Mouse (Mus musculus) retina, postnatal 1 day (tissue): ENCODE results near the gene Ddx39b.

Source experiments
- DNase-seq: peaks from one replicate; pipeline ENCODE4 v3.0.0-alpha.2; 2012

The Ddx39b gene

DNA sequence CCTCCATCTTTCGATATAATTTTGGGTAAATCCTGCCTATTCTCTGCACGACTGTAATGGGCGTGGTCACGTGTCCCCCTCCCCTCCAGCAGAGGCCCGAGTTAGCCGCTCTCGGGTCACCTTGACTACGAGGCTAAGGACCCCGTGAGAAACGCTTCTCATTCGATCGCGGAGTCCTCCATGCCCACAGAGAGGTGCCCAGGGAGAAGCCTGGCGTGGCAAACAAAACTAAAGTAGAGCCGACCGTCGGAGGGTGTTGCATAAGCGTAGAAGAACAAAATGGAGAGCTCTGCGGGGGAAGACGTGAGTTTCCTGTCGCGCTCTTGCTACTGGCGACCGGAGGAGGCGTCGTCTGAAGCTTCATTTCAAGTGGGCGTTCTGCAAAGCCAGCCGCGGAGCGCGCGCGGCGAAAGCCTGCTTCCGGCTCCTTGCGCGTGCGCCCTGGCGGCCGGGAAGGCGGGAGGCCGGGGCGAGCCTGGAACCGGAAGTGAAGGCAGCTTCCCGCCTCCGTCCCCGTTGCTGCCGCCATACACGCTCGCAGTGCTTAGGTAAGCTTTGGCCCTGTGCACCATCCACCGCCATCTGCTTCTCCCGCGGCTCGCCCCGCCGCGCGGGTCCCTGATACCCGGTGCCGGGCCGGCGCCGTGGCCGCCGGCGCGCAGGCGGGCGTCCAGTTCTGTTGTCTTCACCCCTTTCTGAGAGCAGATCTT, at the start of gene Ddx39b:
TSS of gene Ddx39b (plus strand) at position 442 of the 710 bp plus-strand sequence.
- peak; percentile 98 for DNase-seq

DNA sequence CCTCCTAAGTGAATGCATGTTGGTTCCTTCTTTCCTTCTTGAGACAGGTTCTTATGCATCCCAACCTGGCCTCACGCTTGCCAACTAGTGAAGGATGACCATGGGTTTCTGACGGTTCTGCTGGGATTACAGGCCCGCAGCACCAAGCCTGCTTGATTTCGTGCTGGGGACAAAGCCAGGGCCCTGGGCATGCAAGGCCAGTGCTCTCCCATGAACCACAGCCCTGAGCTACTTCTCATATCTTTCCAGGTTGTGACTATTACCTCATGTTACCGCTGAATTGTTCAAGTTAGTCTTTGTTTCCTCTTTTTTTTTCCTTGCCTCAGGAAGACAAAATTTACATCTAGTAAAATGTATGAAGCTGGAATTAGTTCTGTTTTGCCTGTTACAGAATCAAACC, 48.6 kb upstream of the Ddx39b start:
- DNase-seq = no peak

DNA sequence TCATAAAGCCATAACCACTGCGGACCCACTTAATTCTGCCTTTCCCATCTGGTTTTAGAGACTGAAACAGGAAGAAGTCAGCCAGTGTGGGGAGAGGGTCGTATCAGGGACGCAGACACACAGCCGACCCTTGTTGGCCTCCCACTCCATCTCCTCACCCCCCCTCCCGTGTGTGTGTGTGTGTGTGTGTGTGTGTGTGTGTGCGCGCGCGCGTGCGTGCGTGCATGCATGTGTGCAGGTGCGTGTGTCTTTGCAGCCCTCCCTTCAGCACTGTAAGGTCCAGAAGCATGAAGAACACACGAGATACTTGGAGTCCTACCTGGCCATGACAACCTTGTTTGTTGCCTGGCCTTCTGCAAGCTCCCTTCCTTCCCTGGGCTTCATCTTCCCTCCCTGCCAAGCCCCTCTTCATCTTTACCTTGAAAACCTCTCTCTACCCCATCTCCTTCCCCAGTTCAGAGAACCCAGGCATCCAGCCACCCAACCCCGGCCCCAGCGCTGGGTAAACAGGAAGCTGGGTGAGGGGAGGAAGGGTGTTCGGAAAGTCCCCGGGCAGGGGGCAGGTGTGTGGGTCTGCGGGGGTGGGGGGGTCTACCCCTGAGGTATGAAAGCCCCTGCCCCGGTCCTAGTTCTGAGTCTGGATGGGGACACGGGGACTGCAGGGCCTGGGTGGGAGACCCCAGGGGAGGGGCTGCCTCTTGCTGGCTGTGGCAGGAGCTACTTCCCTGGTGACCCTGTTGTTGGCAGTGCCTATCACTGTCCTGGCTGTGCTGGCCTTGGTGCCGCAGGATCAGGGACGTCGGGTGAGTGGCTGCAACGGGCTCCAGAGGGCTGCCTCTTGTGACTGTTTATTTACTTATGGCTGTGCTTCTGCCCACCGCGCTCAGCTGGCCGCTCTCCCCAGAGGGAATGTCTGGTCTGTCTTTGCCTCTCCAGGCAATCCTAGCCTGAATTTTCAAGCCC, 47.4 kb upstream of the Ddx39b start, which contains the start of gene Ltb:
TSS of gene Ltb (plus strand) at position 559 of the 963 bp plus-strand sequence.
- DNase-seq = no peak

DNA sequence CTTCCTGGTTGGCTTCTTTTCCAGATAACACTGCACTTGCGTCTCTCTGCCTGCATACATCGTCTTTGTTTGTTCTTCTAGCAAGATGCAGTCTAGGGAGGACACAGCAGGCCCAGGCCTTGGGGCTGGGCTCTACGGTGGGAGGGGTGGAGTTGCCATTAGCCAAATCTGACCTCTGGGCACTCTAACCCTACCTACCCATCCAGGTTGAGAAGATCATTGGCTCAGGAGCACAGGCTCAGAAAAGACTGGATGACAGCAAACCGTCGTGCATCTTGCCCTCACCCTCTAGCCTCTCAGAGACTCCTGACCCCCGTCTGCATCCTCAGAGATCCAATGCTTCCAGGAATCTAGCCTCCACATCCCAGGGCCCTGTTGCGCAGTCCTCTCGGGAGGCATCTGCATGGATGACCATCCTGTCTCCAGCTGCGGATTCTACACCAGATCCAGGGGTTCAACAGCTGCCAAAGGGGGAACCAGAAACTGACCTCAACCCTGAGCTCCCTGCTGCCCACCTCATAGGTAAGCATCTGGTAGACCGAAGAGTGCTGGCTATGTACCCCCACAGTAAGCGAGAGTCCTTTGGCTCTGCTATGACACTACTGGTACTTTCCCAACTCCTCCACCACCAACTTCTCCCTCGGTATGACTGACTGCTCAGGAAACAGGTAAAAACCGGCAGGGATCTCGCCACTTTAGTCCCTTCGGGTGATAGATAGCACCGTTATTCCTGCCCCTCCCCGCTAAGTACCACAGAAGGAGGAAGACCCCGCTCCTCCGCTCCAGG, 46.5 kb upstream of the Ddx39b start:
- DNase-seq = no peak

DNA sequence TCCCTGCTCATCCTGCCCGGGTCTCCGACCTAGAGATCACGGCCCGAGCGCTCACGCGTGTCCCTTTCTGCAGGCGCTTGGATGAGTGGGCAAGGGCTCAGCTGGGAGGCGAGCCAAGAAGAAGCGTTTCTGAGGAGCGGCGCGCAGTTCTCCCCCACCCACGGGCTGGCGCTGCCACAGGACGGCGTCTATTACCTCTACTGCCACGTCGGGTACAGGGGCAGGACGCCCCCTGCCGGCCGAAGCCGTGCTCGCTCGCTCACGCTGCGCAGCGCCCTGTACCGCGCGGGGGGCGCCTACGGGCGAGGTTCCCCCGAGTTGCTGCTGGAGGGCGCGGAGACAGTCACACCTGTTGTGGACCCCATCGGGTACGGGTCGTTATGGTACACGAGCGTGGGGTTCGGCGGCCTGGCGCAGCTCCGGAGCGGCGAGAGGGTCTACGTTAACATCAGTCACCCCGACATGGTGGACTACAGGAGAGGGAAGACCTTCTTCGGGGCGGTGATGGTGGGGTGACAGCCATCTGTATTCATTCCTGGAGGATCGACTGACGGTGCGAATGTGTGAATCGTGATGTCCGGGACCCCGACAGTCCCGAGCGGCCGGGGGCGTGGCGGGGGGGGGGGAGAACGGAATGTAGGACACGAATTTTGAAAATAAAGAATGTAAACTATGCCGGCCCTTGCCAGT, 45.8 kb upstream of the Ddx39b start:
- DNase-seq = peak; percentile 88

DNA sequence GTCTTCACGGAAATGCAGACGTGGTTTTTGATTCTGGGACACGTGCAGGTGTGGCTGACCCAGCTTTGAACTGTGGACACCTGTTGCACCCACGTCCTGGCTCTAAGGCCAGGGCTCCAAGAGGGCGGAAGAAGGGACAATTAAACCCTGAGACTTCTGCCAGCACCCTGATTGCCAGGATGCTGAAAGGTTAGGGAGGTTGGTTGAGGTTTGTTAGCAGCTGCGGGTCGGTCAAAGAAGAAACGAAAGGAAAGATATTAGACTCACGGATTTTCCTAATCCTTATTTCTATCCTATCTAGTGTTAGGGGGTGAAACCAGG, 45.3 kb upstream of the Ddx39b start:
- no peak for DNase-seq

DNA sequence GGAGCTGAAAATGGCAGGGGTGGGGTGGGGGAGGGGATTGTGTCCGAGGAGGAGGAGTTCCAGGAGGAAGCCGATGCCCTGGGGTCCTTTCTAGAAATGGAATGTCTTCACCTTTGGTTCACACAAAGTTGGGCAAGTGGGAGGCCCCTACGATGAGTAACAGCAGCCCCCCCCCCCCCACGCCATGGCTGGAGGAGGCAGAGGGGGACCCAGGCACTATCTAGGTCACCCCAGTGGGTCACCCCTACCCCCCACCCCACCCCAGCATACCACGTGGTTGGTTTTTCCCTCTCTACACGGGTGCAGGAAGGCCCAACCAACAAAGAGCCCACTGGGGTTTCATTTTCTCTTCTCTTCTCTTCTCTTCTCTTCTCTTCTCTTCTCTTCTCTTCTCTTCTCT, 44.4 kb upstream of the Ddx39b start:
- no peak for DNase-seq

DNA sequence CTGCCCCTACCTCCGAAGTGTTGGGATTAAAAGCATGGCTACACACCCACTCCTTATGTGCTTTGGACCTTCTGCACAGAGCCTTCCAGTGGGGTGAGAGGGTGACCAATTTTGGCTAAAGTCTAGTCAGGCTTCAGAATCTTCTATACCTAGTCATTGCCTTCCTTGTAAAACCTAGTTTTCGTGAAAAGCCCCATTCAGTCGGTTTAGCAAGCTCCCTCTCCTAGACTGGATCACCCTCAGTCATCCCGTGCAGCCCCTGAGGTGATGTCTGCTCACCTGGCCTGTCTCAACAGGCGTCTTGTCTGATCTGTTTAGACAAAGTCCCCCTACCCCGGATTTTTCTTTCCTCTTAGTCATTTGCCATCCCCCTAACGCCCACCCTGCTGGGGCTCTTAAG, 43.5 kb upstream of the Ddx39b start:
- no peak for DNase-seq

DNA sequence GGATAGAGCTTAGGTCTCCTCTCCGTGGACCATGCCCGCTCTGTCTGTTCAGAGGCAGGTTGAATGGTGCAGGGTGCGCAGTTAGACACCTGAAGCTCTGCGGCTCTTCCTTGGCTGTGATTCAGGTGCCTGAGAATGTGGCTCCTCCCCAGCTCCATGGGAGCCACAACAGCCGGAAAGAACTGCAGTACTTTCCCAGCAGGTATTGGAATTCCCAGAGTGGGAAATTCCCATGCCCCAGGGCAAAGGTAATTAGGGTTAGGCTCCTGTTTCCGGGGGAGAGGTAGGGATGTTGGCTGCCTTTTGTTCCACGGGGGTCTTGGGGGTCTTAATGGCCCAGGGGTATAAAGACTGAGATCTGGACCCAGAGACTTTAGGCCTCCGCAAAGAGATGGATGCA, 42.6 kb upstream of the Ddx39b start:
- no peak for DNase-seq

DNA sequence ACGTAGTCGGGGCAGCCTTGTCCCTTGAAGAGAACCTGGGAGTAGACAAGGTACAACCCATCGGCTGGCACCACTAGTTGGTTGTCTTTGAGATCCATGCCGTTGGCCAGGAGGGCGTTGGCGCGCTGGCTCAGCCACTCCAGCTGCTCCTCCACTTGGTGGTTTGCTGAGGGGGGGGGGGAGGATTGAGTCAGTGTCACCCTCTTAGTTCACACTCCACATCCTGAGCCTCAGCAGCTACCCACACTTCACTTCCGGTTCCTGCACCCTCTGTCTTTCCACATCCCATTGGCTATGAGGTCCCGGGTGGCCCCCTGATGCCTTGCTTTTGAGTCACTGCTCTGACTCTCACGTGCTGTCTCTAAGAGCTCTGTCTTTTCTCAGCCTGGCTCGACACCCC, 41.1 kb upstream of the Ddx39b start:
- no peak for DNase-seq

DNA sequence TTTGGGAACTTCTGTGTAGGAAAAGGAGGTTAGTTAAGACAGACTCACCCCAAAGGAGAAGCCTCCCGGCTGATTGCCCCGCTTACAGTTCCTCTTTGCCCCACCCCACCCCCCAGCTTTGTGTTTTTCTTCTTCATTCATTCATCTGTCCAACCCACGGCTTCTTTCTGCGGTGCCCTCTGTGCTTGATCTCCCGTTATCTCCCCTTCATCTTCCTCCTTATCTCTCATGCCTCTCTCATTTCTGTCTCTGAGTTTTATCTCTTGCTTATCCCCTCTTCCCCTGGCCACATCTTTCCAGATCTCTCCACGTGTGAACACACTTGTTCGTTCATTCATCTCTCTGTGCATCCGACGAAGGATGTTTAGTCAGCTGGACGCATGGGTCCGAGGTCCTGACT, 40.4 kb upstream of the Ddx39b start:
- no peak for DNase-seq

DNA sequence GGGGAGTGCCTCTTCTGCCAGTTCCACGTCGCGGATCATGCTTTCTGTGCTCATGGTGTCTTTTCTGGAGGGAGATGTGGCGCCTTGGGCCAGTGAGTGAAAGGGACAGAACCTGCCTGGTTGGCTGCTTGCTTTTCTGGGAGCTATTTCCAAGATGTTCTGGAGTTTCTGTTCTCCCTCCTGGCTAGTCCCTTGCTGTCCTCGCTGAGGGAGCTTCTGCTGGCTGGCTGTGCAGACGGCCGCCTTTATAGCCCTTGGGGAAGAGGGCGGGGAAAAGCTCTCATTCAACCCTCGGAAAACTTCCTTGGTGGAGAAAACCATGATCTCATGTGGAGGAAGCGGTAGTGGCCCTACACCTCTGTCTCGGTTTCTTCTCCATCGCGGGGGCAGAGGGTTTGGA, 39.8 kb upstream of the Ddx39b start, which contains the start of gene Tnf:
TSS of gene Tnf (minus strand) at position 221 of the 400 bp plus-strand sequence.
- no peak for DNase-seq

DNA sequence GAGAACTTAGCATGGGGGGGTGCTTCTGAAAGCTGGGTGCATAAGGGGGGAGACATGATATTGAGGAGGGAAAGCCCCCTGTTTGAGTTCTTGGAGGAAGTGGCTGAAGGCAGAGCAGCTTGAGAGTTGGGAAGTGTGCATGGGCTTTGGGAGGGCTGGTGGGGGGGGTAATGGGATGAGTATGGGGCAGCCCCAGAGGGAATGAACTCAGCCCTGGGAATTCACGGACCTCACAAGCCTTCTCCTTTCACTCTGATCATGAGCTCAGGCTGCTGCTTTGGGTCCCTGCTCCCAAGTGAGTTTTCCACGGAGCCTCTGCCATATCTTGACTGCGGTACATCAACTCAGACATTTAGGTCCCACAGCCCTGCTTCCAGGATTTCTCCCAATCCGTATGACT, 39.1 kb upstream of the Ddx39b start:
- no peak for DNase-seq

DNA sequence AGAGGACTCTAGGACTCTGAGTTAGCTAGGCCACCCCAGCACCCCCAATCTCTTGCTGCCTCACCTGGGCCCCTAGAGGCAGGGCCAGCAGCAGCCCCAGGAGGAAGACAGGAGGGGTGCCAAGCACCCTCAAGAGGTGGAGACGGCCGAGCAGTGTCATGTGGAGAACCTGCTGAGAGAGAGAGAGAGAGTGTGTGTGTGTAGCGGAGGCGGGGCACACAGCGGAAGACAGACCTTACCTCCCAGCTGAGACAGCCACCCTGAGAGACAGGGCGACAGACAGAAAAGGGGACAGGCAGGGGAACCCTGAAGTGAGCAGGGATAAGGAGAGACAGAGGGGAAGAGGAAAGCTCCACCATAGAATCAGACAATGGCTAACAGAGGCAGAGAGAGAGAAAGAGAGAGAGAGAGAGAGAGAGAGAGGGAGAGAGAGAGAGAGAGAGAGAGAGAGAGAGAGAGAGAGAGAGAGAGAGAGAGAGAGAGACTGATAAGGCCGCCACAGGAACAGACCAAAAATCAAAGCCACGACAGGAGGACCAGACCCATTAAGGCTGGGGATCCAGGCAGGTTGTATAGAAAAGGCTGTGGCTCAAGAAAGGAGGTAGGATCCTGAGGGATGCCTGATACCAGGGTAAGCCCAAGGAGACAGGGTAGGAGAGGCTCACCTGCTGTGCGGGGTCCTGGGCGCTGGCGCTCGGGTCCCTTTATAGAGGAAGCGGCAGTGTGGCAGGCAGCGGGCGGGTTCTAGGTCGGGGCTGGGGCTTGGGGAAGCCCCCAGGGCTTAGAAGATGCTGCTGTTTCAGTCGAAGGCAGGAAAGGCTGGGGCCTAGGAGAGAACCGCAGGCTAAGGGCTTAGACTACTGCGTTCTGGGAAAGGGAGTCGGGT, 36.8 kb upstream of the Ddx39b start, which contains the start of gene Lta:
TSS of gene Lta (minus strand) at position 858 of the 886 bp plus-strand sequence.
- no peak for DNase-seq

DNA sequence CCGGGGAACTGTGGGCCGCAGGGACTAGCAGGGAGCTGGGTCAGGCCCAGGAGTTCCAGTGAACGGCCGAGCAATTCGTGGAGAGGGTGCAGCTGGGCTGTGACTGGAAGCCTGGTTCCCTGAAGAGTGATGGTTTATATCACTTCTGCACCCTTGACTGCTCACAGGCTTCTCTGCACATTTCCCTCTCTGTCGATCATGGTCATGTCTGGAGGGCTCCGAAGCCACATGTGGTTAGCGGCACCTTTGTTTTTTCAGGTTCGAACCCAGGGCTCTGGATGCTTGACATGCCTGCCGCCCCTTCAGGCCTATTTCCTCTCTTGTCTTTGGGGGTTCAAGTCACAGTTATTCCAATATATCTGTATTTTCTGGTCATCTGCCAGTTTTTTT, 36.2 kb upstream of the Ddx39b start:
- no peak for DNase-seq

DNA sequence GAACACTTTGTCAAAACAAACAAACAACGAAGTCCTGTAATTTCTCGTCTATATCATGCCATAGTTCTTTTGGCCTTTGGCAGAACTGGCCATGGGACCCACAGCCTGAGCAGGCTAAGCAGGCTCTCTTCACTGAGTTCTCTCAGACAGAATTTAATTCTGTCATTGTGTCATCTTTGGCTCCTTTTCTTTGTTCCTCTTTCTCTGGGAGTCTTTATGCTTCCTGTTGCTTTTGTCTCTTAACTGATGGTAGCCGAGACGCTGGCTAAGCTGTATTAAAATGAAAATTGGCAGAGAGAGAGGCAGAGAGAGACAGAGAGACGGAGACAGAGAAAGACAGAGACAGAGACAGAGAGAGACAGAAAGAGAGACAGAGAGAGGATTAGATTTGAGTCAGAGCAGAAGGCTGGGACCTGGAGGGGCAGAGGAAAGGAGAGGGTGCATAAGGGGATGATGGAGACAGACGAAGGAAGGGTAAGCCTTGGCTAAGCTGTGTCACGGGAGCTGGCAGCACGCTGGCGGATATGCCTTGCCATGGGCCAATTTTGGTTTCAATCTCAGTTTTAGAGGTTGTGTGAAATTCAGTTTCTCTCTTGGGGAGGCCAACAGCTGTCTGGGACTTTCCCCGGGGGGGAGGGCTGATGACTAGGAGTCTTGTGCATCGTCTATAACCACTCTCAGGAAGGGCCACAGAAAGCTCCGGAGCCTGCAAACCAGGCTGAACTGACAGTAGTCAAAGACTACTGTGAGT, 31.6 kb upstream of the Ddx39b start:
- DNase-seq = no peak

DNA sequence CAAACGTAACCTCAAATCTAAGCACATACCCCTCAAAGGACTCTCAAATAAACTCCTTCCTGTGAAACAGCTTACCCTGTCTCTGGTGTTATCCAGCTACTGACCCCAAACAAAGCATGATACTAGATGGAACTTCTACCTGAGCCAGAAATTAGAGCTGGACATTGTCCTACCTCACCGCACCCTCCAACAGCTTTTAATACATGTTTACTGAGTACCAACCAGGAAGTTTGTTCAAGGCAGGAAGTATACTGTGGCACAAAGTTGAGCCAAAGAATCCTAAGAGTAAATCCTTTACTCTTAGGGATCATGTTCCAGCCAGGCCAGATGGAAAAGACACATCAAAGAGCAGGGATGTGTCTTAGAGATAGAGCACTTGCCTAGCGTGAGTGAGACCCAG, 31.0 kb upstream of the Ddx39b start:
- DNase-seq = no peak

DNA sequence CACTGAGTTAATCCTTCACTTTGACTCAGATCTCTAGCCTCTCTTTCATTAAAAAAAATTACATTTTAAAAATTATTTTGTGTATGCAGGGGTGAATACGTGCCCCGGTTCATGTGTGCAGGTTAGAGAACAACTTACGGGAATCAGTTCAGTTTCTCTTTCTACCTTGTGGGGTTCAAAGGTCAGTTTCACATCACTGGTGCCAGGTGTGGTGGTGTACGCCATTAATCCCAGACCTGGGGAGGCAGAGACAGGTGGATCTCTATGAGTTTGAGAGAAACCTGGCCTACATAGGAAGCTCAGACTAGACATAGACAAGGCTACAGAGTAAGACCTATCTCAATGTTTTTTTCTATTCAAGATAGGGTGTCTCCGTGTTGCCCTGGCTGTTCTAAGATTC, 28.5 kb upstream of the Ddx39b start:
- DNase-seq = no peak

DNA sequence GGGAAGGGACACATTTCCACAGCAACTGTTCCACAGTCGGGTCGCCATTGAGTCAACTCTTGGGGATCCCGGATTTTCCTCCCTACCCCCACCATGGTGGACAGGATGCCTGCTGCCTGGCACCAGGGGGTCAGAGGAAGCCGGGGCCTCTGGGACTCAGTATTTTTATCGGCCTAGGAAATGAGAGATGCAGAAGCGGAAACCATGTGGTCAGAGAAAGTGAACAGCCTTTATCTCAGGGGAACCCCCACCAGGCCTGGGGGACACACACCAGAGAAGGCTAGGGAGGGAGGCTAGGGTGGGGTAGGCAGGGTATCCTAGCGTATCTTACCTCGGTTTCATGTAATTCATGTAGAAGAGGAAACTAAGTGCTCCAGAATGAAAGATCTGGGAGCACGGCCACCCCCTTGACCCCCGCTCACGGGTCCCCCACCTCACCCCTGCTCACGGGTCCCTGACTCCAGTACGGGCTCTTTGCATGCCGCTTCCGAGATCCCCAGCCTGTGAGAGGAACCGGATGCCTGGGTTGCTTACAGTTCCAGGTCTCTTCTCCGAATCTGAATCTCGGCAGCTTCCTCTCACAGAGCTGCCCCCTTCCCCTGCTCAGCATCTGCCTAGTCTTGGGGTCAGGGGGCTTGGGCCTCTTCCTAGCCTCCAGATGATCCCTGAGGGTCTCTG, 22.9 kb upstream of the Ddx39b start:
- DNase-seq = no peak

DNA sequence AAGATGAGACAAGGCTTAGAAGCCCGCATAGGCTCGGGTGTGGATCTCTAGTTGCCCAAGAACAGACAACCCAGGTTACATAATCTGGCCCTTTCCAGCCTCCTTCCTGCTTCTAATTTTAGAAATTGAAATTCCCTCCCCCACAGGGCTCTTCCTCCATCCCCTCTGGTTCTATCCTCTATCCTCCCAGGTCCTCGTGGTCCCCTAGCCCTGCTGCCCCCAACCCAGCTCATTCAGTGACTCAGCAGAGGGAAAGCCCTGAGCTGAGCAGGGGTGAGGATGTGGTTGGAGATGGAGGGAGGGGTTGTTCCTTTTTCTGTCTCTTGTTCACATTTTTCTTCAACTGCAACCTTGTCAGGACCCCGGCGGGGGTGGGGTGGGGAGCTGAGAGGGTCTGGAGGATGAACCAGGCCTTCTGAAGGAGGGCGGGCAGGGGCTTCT, 21.9 kb upstream of the Ddx39b start:
- no peak for DNase-seq
